Mouse (Mus musculus): Measurements from ENCODE around the gene Tmem205. TPM values are rescaled to one million over a fixed set of nuclear protein-coding genes. Genes with fewer than 3 reads are reported as not detected.

The Tmem205 gene
- total and polyA plus RNA-seq, 3 experiments, result 65.5 to 129 (median 71.8) TPM

DNA sequence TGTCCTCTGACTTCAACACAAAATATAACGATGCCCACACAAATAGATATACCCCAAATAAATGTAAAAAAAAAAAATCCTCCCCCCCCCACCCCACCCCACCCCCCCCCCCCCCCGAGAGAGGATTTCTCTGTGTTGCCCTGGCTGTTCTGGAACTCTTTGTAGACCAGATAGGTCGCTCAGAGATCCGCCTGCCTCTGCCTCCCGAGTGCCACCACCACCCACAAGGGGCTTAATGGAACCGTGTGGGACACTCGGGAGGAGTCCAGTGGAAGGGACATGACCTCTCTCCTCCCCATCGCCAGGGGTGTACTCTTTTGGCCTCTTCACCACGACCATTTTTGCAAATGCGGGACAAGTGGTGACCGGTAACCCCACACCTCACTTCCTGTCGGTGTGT is 15.7 kb upstream of the Tmem205 start:
- Histone ChIP-seq H3K9ac (ENCODE audit: low read depth, low read length) (no peak overlapping the region), H3K79me2 (replicated peaks; ENCODE audit: control insufficient read depth, insufficient read depth, low read length) (no peaks in the 10 kb centered on the region), H3K27me3 (ENCODE audit: control insufficient read depth, insufficient read depth, low read length) (peaks cover 5% of the 10 kb centered on the region), H3K4me1 (ENCODE audit: control insufficient read depth, insufficient read depth, low read length) (no peaks in the 10 kb centered on the region), H3K36me3 (ENCODE audit: control insufficient read depth, insufficient read depth, low read length) (no peaks in the 10 kb centered on the region), H3K27ac (no peak overlapping the region), H3K4me3 (no peak overlapping the region)
- intact Hi-C loops (cut with DNase I), result no loop called here
- WGBS, result 73% methylated on average over 11 of the region's 12 CpGs
- no peak for TF ChIP-seq EP300 (IDR thresholded peaks at IDR 0.05; ENCODE audit: insufficient read depth, low read depth, low read length)
- no peak for TF ChIP-seq CTCF (IDR thresholded peaks at IDR 0.05)
- no peak for TF ChIP-seq POLR2A (IDR thresholded peaks at IDR 0.05; ENCODE audit: insufficient read depth, low read depth, low read length)
- DNase-seq, result no peak

- 83% methylated on average over 4 of the region's 4 CpGs for WGBS
- no peak overlapping the region for H3K9ac ChIP-seq (ENCODE audit: low read depth, low read length)
- H3K4me3 ChIP-seq, result no peak overlapping the region
- TF ChIP-seq POLR2A (IDR thresholded peaks at IDR 0.05; ENCODE audit: insufficient read depth, low read depth, low read length), result no peak
- TF ChIP-seq EP300 (IDR thresholded peaks at IDR 0.05; ENCODE audit: insufficient read depth, low read depth, low read length), result no peak
- no peak for TF ChIP-seq CTCF (IDR thresholded peaks at IDR 0.05)
- intact Hi-C loops (cut with DNase I), result no loop called here
- no peaks in the 10 kb centered on the region for H3K79me2 ChIP-seq (replicated peaks; ENCODE audit: control insufficient read depth, insufficient read depth, low read length)
- no peaks in the 10 kb centered on the region for H3K4me1 ChIP-seq (ENCODE audit: control insufficient read depth, insufficient read depth, low read length)
- DNase-seq, result no peak
- H3K27me3 ChIP-seq (ENCODE audit: control insufficient read depth, insufficient read depth, low read length), result peaks cover under 1% of the 10 kb centered on the region; the same call in 1 of the 2 replicates
- H3K36me3 ChIP-seq (ENCODE audit: control insufficient read depth, insufficient read depth, low read length), result no peaks in the 10 kb centered on the region
- no peak overlapping the region for H3K27ac ChIP-seq
Observed at GRCm38 (mm10) chr9:21938234-21938855, 11.0 kb upstream of the Tmem205 start.

GRCm38 (mm10) chr9:21937711-21938175 is 10.4 kb upstream of the Tmem205 start:
- intact Hi-C loops (cut with DNase I), result no loop called here
- WGBS, result 92% methylated on average over 4 of the region's 4 CpGs

DNA sequence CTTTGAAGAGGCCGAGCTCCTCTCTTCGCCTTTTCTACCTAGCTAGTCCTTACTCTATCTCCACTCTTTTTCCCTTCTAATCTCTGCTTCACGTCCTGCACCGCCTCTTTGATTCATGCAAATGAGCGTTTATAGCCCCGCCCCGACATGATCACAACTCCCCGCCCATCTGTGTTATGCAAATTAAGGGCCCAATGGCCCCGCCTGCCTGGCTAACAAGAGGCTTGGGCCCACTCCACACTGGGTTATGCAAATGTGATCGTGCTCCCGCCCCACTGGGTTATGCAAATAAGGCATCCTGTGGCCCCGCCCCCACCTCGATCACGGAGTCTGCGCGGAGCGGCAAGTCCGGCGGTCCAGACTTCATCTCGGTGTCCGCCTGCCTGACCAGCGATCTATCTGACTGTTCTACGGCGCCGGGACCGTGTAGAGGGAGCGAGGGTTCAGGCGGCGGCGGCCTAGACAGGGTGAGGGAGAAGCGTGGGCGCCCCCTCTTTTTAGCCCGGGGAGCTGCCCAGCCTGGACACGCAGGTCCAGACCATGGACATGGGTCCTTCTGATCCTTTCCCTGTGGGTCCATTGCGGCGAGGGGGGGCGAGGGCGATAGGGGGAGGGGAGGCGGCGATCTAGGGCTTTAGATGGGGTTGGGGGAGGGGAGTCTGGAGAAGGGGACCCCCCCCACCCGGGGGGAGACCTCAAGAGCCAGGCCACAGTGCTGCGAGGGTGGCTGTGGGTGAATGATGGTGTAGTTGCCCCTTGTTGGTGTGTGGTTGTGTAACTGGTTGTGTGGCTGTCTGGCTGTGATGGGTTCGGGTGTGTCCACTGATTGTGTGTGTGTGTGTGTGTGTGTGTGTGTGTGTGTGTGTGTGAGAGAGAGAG is 9.6 kb upstream of the Tmem205 start, which contains the start of gene Plppr2:
Gene Plppr2, plus strand, starts transcription at position 342 of the 879 bp plus-strand sequence.
- Histone ChIP-seq H3K4me1 (ENCODE audit: control insufficient read depth, insufficient read depth, low read length) (no peaks in the 10 kb centered on the region), H3K27ac (no peak within 1 kb of the TSS; the same call in 1 of the 2 replicates), H3K9ac (ENCODE audit: low read depth, low read length) (peak within 1 kb of the TSS; percentile 70), H3K79me2 (replicated peaks; ENCODE audit: control insufficient read depth, insufficient read depth, low read length) (no peaks in the 10 kb centered on the region), H3K36me3 (ENCODE audit: control insufficient read depth, insufficient read depth, low read length) (no peaks in the 10 kb centered on the region), H3K27me3 (ENCODE audit: control insufficient read depth, insufficient read depth, low read length) (no peaks in the 10 kb centered on the region), H3K4me3 (peak within 1 kb of the TSS; percentile 51)
- DNase-seq, result peak; percentile 93 to 94
- intact Hi-C loops (cut with DNase I), result no loop called here
- TF ChIP-seq CTCF (IDR thresholded peaks at IDR 0.05) (0 out of 2 replicates have a peak, but pooled peaks have one; percentile 5), EP300 (IDR thresholded peaks at IDR 0.05; ENCODE audit: insufficient read depth, low read depth, low read length) (no peak)
- WGBS, result 3% methylated on average over 43 of the region's 43 CpGs

More at GRCm38 (mm10) chr9:21937711-21938175, 10.4 kb upstream of the Tmem205 start:
- Histone ChIP-seq H3K27me3 (ENCODE audit: control insufficient read depth, insufficient read depth, low read length) (no peaks in the 10 kb centered on the region), H3K9ac (ENCODE audit: low read depth, low read length) (no peak overlapping the region), H3K36me3 (ENCODE audit: control insufficient read depth, insufficient read depth, low read length) (no peaks in the 10 kb centered on the region), H3K4me3 (no peak overlapping the region), H3K79me2 (replicated peaks; ENCODE audit: control insufficient read depth, insufficient read depth, low read length) (no peaks in the 10 kb centered on the region), H3K27ac (no peak overlapping the region), H3K4me1 (ENCODE audit: control insufficient read depth, insufficient read depth, low read length) (no peaks in the 10 kb centered on the region)
- no peak for DNase-seq
- TF ChIP-seq CTCF (IDR thresholded peaks at IDR 0.05) (no peak), EP300 (IDR thresholded peaks at IDR 0.05; ENCODE audit: insufficient read depth, low read depth, low read length) (no peak), POLR2A (IDR thresholded peaks at IDR 0.05; ENCODE audit: insufficient read depth, low read depth, low read length) (no peak)

DNA sequence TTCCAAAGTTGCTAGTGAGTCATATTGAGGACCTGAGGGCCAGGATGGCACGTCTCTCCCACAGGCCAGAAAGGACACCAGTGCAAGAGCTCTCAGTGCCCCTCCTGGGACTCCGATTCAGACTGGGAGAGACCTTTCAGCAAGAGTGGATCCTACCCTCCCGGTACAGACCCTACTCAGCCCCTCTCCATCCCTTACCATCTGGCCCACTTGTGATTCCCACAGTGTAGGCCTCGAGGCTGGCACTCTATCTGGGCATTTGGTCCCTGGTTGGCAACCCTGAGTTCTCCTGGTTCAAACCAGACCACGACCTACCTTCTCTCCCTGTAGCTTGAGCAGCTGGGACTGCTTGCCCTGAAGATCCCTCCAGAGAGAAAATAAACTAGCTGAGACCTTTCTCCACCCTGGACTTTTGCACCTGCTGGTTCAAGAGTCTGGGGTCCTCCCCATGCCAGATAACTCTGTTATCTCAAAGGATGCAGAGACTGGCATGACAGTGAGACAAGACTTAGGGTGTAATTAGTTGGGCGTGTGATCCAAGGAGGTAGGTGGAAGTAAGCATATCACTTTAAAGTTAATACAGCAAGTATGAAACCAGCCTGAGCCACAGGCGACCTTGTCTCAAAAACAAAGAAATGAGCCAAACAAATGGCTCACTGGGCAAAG is 8.2 kb upstream of the Tmem205 start:
- no peak overlapping the region for H3K27ac ChIP-seq
- no peak for TF ChIP-seq CTCF (IDR thresholded peaks at IDR 0.05)
- no peak overlapping the region for H3K4me3 ChIP-seq
- H3K36me3 ChIP-seq (ENCODE audit: control insufficient read depth, insufficient read depth, low read length), result no peaks in the 10 kb centered on the region
- DNase-seq, result no peak
- H3K27me3 ChIP-seq (ENCODE audit: control insufficient read depth, insufficient read depth, low read length), result no peaks in the 10 kb centered on the region
- 92% methylated on average over 7 of the region's 7 CpGs for WGBS
- H3K4me1 ChIP-seq (ENCODE audit: control insufficient read depth, insufficient read depth, low read length), result no peaks in the 10 kb centered on the region; the same call in 1 of the 2 replicates
- no peak overlapping the region for H3K9ac ChIP-seq (ENCODE audit: low read depth, low read length)
- no peaks in the 10 kb centered on the region for H3K79me2 ChIP-seq (replicated peaks; ENCODE audit: control insufficient read depth, insufficient read depth, low read length)
- intact Hi-C loops (cut with DNase I), result no loop called here
